Mouse (Mus musculus): ENCODE results near the gene Shc1. TPM values are rescaled to one million over a fixed set of nuclear protein-coding genes. Genes with fewer than 3 reads are reported as not detected.

Shc1 gene
- 42.9 and 51.6 TPM in 2 replicates for total RNA-seq (2015)
- total RNA-seq (2017) = 52.4 and 55.1 TPM in 2 replicates

DNA sequence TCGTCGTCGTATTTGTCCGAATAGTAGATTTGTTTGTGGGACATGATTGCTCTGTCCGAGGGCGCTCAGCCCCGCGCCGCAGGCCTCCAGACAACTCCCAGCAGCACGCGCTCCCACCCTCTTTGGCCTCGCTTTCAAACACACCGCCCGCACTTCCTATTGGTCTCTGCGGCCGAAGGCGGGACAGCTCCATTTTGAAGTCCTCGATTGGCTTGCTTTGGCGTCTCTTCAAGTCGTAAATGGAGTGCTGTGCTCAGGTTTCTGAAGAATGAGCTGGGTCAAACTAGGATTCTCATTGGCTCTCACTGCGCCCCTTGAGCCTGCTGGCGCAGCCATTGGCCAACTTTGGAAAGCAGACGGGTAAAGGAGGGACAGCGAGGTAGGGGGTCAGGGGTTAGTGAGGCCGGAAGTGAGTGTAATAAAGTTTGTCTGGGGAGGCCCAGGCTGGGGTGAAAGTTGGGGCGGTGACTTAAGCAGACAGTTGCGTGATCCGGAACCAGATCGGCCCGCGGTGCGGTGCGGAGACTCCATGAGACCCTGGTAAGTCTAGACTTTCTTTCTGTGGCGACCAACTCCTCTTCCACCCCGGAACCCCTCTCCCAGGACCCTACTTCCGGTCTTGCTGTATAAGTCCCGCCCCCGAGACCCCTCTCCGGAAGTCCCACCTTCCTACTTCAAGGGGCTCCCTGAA is at the start of gene Shc1, which contains the start of gene Cks1b:
Gene Shc1 (plus strand): TSS at position 274 of the 691 bp plus-strand sequence.
Gene Cks1b (minus strand): TSS at position 214 of the 691 bp plus-strand sequence.
- ATAC-seq (ENCODE audit: poor library complexity, severe bottlenecking) = peak; percentile 87

DNA sequence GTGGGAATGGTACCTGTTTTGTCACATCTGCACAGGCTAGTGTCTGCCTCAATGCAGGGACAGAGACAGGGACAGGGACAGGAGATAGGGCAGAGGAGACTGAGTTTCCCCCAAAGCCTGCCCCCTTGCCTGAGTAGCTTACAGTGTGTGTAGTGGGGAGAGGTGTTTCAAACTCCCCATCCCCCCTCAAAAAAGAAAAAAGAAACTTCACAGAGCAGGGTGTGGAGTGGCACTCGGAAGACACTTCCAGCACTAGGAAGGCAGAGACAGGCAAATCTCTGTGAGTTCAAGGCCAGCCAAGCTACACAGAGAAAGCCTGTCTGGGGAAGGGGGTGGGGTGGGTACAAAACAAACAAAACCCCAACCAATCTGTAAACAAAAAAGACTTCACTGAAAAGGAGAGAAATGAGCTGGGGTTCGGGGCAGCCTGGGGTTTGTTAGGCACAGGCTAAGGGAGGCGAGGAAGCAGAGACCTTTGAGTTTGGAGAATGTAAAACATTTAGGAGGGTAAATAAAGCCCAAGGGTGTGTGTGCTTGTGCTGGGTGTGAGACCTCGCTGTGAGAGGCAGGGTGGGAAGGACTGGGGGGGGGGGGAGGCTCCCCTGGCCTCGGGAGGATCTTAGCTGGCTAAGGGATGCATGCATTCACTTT is 44.5 kb upstream of the Shc1 start:
- ATAC-seq (ENCODE audit: poor library complexity, severe bottlenecking) = no peak

DNA sequence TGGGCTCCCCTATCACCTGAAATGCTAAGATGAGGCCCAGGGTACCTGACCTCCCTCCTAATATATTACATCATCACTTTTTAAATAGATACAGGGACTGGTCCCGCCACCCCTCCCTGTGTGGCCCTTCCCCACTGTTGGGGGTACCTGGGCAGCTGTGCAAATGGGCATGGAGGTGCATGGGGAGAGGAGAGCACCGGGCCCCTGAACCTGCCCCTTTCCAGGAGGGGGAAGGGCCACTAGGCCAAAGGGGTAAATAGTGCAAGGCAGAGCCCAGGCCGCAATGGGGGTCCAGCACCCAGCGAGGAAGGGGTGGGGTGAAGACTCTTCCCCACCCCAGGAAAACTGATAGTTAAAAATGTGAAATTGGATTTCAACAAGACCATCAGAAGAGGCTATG is 40.4 kb upstream of the Shc1 start:
- ATAC-seq (ENCODE audit: poor library complexity, severe bottlenecking) = no peak

DNA sequence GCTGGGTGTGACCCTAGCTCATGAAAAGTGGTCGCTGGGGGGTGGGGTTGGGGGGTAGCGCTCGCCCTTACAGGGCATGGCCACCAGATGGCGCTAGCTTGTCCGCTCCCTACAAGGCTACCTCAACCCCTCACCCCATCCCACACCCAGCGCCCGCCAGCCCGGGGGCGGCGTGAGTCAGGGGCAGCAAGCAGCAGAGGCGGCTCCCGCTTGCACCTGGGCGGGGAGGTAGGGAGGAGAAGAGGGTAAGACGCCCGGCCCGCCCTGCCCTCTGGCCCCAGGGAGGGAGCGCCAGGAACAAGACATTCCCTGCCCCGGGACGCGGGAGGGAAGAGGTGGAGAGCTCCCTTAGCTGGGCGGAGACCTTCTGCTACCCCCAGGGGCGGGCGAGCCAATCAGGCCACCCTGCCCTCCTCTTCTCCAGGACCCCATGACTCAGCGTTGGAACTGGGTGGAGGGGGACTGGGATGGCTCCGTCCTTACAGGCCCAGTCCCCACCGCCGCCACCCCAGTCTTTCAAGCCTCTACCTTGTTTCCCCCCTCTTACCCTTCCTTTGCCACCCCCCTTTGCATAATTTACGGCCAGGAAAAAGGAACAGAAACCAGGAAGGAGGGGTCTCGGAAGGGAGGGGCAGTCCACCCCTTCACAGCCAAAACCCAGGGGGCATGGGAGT is 39.7 kb upstream of the Shc1 start:
- peak; percentile 70 for ATAC-seq (ENCODE audit: poor library complexity, severe bottlenecking)

DNA sequence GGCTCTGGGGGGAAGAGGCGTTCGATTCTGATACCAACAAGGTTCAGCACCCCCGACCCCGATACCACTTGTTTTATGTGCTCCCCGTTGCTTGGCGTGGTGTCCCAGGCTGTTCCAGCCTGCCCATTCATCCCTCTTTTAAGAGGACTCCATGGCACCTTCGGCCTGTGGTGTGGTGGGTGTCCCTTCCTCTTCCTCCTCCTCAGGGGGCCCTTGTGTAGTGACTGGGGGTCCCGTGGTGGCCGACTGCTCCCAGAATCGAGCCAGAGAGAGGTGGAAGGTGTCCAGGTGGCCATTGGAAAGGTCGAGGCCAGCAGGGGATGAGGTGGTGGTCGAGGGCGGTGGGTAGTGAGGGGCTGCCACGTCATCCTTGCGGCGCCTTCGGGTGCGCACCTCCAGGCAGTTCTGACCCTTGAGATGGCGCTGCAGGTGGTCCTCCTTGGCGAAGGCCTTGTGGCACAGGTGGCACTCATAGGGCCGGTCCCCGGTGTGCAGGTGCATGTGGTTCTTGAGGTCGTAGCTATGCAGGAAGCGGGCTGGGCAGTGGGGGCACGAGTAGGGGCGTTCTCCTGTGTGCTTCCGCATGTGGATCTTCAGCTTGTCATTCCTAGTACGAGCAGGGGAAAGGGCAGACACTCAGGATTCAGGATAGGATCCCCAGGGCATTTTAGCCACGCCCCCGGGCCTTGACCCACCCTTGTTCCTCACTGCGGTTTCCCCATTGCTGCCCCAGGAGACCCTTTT is 38.7 kb upstream of the Shc1 start:
- ATAC-seq (ENCODE audit: poor library complexity, severe bottlenecking) = no peak

DNA sequence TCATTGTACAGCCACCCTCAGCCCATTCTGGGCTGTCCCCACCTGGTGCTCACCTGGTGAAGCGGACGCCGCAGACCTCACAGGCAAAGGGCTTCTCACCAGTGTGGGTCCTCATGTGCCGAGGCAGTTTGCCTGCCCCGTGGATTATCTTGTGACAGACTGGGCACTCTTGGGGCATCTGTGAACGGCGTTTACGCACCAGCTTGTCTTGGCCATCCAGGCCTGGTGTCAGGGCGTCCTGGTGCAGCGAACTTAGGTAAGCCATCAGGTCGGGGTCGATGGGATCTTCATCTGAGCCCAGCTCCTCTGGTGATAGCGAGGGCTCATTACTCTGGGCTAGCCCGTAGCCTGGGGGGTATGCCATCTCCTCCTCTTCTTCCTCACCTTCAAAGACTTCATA is 38.0 kb upstream of the Shc1 start:
- no peak for ATAC-seq (ENCODE audit: poor library complexity, severe bottlenecking)

DNA sequence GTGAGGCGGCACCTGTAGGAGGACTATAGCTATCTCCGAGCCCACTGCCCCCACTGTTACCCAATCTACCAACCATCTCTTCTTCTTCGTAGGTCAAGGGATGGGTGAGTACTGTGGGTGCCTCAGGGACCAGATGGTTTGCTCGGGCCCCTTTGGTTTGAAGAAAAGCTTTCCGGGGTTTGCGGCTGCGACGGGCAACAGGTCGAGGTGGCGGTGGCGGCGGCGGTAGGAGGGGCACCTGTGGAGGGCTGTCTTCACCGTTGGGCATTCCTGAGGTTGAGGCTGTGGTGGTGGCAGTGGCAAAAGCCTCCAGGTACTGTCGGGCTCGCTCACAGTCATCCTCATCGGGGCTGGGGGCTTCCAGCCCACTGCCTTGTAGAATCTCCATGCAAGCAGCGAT is 37.5 kb upstream of the Shc1 start:
- ATAC-seq (ENCODE audit: poor library complexity, severe bottlenecking) = no peak

DNA sequence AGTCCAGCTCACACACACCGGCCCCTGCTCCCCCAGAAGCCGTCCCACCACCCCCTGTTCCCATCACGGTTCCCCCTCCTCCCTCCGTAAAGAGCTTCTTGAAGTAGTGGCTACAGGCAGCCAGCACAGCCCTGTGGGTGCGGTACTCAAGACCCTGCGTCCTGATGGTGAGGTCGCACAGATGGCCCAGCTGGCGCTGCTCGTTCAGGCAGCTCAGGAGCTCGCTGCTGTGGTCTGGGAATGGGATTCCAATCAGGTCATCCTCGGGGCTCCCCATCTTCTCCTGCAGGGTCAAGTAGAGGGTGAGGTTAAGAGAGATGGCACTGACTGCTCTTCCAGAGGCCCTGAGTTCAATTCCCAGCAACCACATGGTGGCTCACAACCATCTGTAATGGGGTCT is 37.0 kb upstream of the Shc1 start:
- no peak for ATAC-seq (ENCODE audit: poor library complexity, severe bottlenecking)

DNA sequence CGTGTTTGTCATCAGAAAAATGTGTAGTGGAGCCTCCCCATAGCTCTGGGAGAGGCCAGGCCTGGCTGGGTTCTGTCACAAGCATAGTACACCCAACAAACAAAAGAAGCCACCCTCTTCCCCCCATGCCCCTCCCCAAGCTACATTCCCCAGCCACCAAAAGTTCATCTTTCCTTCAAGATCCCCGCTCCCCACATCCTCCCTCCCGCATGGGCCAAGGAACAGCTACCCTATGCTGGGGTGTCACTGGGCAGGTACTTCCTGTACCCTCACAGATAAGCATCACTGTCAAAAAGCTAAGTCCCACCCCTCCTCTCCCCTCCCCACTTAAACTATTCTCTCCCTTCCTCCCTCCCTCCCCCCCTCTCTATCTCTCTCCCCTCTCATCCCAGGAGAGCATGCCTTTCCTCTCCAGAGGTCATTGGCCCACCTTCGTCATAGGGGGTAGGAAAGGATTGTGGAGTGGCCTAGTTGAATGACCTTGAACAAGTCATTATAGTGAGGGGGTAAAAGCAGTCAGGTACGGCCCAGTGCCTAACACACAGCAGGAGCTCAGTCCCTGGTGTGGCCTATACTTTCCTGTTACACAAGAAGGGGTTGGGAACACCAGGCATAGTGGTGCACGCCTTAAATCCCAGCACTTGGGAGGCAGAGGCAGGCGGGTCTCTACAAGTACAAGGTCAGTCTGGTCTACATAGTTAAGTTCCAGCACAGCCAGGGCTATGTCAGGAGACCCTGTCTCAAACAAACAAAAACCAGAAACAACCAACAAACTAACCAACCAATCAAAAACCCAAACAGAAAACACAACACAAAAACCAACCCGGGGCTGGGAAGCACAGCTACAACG is 36.0 kb upstream of the Shc1 start:
- ATAC-seq (ENCODE audit: poor library complexity, severe bottlenecking) = no peak

DNA sequence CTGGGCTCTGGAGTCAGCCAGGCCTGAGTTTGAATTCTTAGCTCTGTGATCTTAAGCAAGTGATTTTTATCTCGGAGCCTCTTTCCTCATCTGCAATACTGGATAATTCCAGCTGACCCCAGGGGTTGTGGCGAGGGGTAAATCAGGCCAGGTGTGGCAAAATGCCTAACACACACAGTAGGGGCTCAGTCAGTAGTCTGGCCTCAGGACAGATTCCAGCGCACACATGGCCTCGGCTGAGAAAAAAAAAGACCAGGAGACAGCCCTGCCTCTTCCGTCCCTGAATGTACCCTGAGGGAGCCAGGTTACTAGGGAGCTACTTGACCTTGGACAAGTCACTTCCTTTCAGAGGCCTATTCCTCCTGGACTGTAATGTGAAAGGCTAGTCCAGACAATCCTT is 35.3 kb upstream of the Shc1 start:
- ATAC-seq (ENCODE audit: poor library complexity, severe bottlenecking) = no peak

DNA sequence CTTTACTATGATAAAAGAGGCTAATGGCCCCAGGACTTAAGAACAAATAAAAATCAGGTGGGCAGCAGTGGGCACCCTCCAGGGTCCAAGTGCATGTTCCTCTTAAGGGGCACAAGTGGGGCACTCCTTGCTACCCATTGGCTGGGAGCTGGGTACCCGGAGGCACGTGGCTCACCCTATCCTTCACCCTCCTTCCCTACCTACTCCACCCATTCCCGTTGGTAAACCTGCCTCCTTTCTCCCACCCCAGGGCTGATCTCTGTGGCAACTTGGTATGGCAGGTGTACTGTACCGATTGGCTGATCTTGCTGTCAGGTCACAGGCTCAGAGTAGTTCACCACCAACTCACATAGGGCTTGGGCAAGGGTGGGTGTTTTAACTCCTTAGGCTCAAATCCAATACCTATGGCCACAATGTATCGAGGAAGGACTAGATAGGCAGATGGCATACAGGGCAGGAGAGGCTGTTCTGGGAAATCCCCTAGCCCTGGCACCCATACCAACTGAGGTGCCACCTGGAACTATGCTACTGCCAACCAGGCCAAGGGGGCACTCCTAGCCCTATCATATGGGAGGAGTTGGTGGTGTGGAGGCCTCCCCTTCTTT is 34.5 kb upstream of the Shc1 start:
- no peak for ATAC-seq (ENCODE audit: poor library complexity, severe bottlenecking)

DNA sequence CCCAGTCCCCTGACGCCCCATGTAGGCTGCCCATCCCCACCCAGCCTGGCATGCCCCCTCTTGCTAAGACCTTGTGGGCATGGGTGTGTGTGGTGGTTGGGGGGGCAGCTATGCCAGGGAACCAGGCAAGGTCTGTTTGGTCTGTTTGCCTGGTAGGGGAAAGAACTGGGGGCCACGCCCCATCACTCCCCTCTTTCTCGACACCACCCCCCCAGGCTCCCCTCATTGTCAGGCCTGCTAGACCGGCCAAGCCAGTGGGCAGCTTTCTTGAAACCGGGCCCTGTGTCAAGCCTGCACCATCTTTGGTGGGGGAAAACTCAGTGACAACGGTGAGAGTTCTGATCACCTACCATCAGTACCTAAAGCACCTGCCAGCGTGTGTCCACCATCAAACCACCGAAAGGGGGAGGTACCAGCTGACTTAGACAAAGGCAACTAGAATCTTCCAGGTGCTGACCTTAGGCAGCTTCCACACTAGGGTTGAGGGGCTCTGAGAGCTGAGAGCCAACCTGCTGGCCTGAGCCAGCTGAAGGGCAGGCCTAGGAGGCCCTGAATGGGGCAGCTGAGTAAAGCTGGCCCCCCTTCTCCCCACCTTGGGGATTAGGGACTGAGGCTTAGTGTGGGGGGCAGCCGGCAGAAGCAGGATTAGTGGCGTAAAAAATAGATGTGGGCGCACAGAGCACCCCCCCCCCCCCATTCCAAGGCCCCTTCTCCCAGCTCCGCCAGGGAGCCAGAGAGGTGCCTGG is 33.7 kb upstream of the Shc1 start:
- no peak for ATAC-seq (ENCODE audit: poor library complexity, severe bottlenecking)

DNA sequence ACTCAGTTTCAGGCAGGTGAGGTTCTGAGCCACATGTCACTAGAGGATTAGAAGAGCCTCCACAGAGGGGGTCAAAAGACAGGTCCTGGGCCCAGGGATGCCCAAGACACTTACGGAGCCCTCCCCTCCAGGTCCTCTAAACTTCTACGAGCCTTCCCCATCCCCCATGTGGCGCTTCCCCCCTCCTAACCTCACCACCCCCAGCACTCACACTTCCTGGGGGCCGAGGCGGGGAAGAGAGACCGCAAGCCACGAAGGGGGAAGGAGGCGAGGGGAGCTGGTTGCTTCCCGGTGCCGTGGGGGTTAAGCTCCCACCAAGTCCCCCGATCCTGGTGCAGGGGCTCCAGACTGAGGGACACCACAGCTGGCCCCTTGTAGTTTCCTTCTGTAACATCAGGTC is 32.8 kb upstream of the Shc1 start:
- peak; percentile 19; the same call in 1 of the 2 replicates for ATAC-seq (ENCODE audit: poor library complexity, severe bottlenecking)

DNA sequence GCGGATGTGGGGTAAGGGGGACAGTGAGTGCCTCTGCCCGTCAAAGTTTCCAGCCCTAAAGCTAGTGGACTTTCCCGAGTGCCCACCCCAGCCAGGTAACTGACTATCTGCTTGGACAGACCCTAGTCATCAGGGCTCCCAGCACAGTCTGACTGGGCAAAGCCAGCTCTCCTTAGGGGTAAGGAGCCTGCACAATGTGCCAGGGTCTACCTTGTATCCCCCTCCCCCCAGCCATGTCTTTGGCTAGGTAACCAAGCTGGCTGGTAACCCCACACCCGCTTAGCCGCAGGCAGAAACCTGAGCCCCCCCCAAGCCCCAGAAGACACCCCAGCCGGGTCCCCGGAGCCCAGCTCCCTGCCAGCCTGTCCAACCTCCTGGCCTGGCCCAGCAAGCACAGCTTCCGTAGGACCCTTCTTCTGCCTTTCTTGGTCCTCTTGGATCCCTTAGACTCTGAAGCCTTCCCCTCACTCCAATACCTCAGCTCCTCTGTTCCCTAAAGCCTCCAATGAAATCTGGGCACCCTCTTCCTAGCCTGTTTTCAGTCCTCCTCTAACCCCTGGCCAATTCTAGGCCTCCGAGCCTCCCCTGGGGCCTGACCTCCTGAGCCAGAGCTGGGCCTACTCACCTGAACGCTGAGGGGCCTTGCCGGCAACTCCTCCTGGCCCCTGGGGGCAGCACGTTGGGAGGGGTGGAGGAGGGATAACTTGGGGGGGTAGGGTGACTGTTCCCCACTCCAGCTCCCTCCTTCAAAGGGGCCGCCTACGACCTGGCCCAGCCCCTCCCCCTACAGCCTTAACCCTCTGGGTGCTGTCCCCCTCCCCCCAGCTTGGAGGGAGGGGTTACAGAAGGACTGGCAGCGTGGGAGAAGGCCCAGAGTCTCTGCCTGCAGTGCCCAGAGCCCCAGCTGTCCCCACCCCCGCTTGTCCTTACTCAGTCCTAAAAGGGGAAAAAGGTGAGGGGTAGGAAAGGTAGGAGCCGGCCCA is 31.5 kb upstream of the Shc1 start:
- ATAC-seq (ENCODE audit: poor library complexity, severe bottlenecking) = no peak

DNA sequence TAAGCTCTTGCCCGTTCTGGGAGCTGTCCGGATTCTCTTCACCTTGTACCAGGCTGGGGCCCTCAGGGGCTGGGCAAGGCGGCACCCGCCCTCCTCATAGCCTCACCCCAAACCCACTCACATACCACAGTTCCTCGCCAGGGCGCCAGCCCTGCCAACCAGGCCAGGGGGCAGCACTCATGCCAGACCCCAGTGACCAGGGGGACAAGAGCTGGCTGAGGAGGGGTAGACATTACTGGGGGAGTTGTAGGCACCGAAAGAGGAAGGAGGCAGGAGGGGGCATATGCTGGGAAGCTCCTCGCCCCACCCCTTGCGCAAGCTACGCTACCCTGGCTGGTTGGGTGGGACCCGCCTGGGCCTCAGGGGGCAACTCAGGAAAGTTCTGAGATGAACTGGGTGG is 30.6 kb upstream of the Shc1 start:
- ATAC-seq (ENCODE audit: poor library complexity, severe bottlenecking) = peak; percentile 13; the same call in 1 of the 2 replicates

DNA sequence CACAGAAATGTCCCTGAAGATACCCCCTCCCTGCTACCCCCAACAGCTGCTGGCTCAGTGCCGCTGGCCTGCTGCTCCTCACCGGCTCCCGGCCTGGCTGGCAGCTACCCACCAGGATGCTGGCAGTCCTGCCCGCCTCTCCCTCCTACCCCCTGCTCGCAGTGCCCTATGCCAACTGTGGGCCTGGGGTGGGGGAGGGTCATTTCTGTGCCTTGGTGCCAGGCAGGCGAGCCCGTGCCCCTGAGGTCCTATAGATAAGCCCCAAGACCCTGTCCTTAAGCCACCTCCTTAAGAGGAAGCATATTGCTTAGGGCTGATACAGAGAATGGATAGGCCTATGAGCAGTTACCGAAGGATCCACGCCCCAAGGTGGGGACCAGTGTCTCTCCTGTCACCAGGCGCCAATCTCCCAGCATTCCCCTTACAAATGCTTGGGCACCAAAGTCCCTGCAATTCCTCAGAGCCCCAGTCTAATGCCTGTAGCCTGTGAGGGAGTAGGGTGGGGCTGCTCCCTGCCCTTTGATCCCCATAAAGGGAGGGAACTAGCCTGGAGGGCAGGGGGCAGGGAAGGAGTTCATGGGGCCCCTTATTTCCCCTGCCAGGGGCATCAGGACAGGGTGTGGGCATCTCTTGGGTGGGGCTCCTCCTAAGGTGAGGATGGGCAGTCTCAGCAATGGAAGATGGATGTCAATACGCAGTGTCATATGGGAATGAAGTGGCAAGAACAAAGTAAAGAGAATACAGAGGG is 29.9 kb upstream of the Shc1 start:
- ATAC-seq (ENCODE audit: poor library complexity, severe bottlenecking) = peak; percentile 9; the same call in 1 of the 2 replicates
